Mouse (Mus musculus): ENCODE results near the gene Abcb8. TPM values are rescaled to one million over a fixed set of nuclear protein-coding genes. Genes with fewer than 3 reads are reported as not detected.

Gene Abcb8
- total RNA-seq, 2 experiments from 2014 or later, result 36.2 to 43.6 TPM

DNA sequence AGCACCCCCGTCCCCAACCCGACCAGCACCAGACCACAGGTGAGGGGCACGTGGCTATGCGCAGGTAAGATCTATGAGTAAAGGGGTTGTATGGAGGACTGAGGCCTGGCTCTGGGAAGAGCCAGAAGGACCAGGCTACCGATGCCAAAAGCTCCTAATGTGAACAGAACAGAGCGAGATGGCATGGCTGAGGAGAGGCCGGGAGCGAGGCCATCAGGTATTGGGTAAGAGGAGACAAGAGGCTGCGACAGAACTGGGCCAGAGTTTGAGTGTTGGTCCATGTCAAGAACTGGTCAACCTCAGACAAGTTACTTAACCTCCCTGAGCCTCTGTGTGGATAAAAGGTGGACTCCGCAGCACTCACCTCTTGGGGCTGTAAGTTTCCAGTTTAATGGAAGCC lies 28.5 kb upstream of the Abcb8 start:
- intact Hi-C loops (cut with DNase I; ENCODE audit: low total_unique reads), result no loop called here
- no peak for DNase-seq

DNA sequence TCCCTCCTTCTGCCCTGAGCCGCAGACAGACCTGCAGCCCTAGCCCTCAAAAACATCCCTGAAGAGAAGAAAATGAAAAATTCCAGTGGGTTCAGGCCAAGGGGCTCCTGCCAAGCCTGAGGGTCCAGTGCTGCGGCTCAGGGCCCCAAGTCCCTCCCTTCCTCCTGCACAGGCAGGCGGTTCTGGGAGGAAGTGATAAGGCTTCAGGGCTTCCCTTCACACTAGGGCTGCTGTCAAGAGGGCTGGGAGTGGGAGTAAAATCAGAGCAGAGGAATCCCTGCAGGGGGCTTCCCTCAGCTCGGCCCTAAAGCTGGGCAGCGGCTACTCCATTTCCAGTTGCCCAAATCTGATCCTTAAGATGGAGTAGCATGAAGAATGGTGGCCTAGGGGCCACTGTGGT lies 27.9 kb upstream of the Abcb8 start:
- no peak for DNase-seq
- intact Hi-C loops (cut with DNase I; ENCODE audit: low total_unique reads), result no loop called here

DNA sequence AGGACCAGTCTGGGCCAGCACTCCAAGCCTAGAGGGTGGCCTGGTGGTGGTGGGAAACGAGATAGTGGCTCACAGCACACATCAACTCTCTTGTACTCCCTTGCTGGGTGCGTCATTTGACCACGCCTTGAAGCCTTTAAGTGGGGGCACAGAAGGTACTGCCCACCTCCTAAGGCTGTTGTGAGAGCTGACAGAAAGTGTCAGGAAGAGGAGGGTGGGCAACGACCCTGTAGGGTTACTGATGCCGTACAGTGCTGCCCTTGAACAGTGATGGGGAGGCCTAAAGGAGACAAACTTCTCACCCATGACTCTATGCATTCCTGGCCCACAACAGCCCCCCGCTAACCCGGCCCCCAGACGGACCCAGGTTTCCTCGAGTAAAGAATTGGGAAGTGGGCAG lies 27.0 kb upstream of the Abcb8 start:
- intact Hi-C loops (cut with DNase I; ENCODE audit: low total_unique reads), result no loop called here
- no peak for DNase-seq

DNA sequence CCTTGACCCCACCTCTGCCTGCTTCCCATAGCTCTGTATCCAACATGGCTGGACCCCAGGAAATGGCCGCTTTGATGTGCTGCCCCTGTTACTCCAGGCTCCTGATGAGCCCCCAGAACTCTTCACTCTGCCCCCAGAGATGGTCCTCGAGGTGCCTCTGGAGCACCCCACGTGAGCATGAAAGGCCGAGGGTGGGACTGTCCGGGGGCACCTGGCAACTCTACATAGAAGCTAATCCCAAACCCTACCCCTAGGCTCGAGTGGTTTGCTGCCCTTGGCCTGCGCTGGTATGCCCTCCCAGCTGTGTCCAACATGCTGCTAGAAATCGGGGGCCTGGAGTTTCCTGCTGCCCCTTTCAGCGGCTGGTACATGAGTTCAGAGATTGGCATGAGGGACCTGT lies 23.7 kb upstream of the Abcb8 start:
- intact Hi-C loops (cut with DNase I; ENCODE audit: low total_unique reads), result no loop called here

DNA sequence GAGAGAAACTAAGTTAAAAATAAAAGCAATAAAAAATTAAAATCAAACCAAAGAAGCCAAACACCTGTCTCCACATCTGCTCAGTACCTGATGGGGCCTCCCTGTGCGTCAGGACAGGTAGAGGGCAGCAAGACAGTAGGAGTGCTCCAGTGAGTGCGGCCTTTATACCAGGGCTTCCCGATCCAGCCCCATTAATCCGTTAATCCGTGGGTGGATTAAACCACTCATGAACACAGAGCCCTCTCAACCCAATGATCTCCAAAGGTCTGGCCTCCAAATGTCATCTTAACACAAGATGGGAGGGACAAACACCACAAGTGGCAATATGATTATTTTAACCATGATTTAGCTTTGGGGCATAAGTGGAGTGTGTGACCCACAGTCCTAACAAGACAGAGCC lies 19.7 kb upstream of the Abcb8 start:
- DNase-seq, result no peak
- intact Hi-C loops (cut with DNase I; ENCODE audit: low total_unique reads), result no loop called here

More for the DNA sequence above, 23.7 kb upstream of the Abcb8 start:
- no peak for DNase-seq

DNA sequence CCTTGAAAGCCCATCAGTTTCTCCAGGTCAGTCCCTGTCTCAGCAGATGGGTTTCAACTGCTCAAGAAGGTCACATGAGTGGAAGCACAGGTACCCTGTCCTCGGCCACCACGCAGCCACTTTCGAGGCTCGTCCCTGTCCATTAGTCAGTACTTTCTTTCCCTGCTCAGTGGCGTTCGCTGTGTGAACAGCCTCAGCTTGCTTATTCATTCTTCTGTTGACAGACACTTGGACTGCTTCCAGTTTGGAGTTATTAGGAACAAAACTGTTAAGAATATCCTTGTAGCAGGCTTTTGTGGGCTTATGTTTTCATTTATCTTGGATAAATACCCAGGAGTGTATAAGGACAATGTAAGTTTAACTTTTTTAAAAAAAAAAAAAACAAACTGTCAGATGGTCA lies 19.2 kb upstream of the Abcb8 start:
- DNase-seq, result no peak
- intact Hi-C loops (cut with DNase I; ENCODE audit: low total_unique reads), result no loop called here

DNA sequence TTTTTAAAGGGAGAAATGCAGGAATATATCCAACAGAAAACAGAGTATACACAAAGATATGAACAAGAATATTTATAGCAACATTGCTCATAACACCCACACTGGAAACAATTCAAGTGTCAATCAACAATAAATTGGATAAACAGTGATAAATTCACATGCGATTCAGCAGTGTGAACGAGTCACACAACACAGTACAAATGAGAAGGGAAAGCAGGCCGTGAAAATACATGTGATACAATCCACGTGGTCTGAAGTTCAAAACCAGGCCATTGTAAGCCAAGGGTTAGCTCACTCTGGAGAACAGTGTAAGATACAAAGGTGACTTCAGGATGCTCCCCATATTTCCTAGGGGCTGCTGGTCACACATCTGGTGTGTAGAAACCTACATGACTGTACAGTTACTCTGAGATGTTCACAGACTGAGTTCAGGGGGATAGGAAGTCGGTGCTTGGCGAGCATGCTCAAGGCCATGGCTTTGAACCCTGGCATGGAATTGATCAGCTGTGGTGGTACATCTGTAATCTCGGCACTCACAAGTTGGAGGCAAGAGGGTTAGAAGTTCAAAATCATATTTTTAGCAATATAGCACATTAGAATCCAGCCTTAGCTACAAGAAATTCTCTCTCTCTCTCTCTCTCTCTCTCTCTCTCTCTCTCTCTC lies 18.7 kb upstream of the Abcb8 start:
- intact Hi-C loops (cut with DNase I; ENCODE audit: low total_unique reads), result no loop called here
- DNase-seq, result no peak

DNA sequence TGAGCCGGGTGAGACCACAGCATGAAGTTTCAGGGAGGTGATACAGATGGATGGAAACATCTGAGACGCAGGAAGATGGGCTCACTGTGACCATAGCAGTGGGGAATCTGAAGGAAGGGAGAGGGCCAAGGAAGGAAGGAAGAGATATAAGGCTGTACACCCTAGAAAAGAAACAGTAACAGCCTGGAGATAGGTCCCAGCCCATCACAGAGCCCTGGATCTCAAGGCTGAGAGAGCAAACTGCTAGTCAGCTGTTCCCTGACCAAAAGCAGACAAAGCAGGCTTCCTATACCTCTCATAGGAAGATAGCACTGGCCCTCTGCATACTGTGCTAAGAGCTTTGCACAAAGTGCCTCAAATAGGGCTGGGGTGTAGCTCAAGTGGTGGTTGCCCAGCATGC lies 14.8 kb upstream of the Abcb8 start:
- DNase-seq, result no peak
- intact Hi-C loops (cut with DNase I; ENCODE audit: low total_unique reads), result no loop called here

DNA sequence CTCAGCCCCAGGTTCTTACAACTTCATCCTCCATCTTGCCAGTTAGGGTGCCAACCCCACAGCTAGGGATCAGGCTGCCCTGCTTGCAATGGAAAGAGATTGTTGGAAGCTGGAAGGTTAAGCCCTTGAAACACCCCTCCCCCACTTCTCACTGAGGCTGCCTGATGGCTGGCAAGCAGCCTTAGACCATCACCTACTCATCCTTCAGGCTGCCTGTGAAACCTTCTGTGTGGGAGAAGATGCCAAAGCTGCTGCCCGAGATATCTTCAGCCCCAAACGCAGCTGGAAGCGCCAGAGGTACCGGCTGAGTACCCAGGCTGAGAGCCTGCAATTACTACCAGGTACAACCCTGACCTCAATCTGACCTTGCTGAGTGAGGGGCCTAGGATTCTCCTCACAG lies 14.0 kb upstream of the Abcb8 start:
- no peak for DNase-seq
- intact Hi-C loops (cut with DNase I; ENCODE audit: low total_unique reads), result no loop called here

DNA sequence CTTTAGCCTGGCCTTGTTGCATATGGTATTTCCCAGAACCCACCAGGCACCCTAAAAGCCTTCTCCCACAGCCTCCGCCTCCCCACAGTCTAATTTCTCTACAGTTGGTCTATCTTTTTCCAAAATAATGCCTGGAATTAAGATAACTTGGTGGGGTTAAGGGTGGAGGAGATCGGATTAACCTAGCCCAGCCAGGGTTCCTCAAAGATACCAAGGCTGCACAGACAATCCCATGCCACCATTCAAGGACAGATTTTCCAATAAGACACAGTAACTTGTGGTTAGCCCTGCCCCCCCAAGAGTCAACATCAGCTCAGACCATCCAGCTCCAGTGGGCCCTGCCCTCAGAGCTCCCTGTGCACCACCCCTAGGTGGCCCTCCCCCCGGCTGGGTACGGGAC lies 13.0 kb upstream of the Abcb8 start:
- DNase-seq, result no peak
- intact Hi-C loops (cut with DNase I; ENCODE audit: low total_unique reads), result no loop called here

DNA sequence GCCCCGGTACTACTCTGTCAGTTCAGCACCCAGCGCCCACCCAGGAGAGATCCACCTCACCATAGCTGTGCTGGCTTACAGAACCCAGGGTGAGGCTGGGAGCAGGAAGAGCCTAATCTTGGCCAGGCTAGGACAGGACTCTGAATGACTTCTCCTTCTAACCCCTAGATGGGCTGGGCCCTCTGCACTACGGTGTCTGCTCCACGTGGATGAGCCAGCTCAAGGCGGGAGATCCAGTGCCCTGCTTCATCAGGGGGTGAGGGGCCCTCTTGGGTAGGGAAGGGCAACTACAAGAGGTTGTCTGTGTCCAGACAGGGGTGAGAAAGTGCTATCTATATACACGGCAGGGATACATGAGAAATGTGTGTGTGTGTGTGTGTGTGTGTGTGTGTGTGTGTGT lies 12.0 kb upstream of the Abcb8 start:
- intact Hi-C loops (cut with DNase I; ENCODE audit: low total_unique reads), result no loop called here
- DNase-seq, result no peak

DNA sequence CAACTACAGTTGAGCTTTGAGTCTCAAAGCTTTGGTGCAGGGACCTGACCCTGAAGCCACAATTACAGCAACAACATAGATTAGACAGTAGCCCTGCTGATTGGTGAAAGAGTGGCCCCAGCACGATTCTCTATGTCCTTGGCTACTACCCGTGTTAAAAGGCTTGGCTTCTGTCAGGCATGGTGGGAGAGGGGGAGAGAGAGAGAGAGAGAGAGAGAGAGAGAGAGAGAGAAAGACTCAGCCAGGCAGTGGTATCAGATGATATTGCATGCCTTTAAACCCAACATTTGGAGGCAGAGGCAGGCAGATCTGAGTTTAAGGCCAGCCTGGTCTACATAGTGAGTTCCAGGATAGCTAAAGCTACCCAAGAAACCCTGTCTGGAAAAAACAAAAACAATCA lies 11.5 kb upstream of the Abcb8 start:
- intact Hi-C loops (cut with DNase I; ENCODE audit: low total_unique reads), result no loop called here
- no peak for DNase-seq

DNA sequence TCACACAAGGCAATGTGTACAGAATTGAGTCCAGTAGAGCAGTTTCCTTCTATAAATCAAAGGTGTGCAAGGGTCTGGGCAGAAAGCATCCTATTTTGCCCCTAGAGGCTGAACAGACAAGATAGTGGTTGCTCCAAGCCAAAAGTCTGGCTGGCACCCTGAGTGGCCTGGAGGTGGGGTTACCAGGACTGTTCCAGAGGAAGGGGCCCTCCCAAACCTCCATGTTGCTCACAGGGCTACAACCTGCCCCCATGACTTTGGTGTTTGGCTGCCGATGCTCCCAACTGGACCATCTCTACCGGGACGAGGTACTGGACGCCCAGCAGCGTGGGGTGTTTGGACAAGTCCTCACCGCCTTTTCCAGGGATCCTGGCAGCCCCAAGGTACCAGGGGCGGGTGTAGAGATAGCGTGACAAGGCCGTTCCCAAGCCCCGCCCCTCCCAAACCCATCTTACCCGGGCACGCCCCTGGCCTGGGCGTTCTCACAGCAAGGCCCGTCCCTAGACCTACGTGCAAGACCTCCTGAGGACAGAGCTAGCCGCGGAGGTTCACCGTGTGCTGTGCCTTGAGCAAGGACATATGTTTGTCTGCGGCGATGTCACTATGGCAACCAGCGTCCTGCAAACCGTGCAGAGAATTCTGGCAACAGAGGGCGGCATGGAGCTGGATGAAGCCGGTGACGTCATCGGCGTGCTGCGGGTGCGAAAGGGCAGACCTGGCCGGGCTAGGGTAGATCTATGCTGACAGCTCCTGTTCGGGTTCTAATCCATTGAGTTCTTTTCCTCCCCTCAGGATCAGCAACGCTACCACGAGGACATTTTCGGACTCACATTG lies 10.2 kb upstream of the Abcb8 start:
- intact Hi-C loops (cut with DNase I; ENCODE audit: low total_unique reads), result no loop called here
- peak; percentile 83 for DNase-seq

DNA sequence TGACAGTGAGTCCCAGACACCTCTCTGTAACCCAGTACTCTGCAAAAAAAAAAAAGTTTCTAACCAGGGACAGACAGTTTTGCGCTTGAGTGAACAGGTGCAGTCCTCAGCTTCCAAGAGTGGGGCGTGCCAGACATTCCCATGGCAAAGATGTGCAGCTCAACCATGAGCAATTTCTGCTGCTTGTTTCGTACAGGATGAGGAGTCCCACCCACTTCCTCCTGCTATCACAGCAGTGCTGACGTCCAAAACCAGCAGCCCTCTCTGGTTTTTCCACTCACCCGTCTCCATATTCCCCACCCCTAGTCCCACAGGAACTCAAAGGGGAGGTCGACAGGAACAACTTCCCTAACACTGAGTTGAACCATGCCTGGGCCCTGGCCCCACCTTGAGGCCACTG lies 9.1 kb upstream of the Abcb8 start:
- intact Hi-C loops (cut with DNase I; ENCODE audit: low total_unique reads), result no loop called here
- DNase-seq, result no peak

DNA sequence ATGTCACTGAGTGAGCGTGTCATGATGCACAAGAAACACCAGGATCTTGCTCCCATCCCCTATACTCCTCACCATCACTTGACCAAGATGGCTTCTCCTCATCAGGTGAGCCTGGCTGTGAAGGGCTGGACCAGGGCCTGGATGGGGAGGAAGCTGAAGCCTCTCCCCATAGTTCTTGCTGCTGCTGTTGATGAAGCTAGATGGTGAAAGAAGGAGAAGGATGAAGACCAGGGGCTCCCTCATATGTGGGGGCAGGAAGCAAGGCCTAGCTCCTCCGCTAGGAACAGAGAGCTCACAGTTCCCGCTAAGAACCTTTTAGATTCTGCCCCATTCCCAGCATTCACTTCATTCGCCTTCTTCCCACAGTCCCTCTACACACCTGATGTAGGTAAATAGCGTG lies 8.1 kb upstream of the Abcb8 start:
- no peak for DNase-seq
- intact Hi-C loops (cut with DNase I; ENCODE audit: low total_unique reads), result no loop called here

DNA sequence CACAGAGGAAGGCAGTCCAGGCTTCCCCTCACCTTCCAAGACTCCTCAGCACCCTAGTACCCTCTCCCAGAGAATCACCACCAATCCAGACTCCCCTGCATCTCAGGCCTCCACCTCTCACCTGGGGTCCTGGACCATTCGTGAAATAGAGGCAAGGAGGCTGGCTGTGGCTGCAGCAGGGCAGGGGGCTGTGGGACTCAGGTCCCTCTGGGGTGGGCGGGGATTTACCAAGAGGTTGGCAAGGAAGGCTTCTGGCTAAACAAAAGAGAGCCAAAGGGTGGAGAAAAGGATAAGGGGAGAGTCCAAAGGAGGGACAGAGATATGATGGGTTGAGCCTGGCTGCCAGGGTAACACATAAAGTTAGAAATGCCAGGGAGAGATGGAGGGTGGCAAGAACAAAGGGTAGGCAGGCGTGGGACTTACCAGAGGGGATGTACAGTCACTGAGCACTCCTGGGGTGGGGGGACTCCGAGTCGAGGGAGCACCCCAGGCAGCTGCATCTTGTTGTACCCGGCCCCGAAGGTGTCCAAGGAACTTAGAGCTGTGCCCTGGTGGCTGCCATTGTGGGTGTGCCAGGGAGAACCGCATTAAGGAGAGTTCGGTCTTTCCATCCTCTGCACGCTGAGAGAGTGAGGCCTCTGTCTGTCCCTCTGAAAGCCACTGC lies 7.4 kb upstream of the Abcb8 start:
- intact Hi-C loops (cut with DNase I; ENCODE audit: low total_unique reads), result no loop called here
- DNase-seq, result no peak

DNA sequence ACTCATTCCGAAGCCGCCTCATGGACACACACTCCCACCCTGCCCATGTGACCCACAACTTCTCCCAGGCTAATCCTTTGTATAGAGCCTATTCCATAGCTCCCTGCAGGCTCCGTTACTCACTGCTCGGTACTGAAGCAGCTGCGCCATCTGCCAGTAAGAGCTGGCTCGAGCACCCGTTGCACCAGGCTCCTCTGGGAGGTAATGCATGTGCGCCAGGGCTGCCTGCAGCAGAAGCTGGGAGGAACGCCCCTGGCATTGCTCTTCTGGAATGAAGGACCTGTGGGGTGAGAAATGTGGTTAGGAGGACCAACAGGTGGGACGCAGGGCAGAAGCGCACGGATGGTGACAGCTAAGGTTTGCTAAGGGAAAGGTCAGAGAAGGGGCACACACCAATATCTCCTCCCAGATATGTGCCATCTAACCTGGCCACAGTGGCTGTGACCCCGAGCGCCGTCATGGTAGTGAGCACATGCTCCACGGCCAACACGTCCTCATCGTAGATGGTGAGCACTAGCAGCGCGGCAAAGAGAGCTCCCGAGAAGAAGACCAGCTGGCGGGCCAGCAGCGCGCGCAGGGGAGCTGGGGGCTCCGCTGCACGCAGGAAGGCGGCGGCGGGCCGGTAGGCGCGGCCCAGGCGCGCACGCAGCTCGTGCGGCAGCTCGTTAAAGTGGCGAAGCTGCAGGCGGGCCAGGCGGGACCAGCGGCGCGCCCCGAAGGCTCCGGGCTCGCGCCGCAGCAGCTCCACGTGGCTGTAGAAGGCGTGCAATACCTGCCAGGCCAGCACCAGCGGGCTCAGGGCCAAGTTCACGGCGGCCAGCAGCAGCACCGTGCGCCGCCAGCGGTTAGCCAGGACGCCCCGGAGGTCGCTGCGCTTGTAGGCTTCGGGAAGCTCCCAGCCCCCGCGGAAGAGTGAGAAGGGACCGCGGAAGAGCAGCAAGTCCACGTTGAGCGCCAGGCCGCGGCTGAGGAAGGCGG lies 5.9 kb upstream of the Abcb8 start:
- intact Hi-C loops (cut with DNase I; ENCODE audit: low total_unique reads), result no loop called here
- DNase-seq, result peak; percentile 59

DNA sequence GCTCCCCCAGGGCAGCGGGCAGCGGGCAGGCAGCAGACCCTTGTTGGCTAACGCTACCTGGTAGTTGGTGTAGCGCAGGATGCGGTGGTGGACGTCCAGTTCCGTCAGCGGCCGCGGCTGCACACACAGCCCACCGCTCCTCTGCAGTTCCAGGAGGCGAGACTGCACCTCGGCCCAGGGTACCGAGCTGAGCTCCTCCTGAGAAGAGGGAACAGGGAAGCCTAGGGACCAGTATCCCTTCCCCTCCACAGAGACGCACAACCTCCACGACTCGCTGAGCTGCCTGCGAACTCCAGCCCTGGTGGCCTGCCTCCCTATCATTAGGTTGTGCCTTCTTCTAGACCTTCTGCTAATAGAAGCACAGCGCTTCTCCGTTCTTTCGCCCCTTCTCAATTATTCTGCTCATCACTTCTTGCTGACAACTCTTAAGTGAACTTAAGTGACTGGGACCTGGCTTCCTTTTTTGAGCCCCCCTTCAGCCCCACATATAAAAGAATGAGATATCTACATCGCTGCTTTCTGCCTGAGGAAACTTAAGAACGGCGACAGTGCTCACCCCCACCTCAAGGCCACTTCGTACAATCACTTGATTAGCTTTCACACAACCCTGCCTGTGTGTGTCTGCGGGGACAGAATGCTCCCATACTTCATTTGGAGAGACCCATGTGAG lies 5.1 kb upstream of the Abcb8 start:
- intact Hi-C loops (cut with DNase I; ENCODE audit: low total_unique reads), result no loop called here
- no peak for DNase-seq

DNA sequence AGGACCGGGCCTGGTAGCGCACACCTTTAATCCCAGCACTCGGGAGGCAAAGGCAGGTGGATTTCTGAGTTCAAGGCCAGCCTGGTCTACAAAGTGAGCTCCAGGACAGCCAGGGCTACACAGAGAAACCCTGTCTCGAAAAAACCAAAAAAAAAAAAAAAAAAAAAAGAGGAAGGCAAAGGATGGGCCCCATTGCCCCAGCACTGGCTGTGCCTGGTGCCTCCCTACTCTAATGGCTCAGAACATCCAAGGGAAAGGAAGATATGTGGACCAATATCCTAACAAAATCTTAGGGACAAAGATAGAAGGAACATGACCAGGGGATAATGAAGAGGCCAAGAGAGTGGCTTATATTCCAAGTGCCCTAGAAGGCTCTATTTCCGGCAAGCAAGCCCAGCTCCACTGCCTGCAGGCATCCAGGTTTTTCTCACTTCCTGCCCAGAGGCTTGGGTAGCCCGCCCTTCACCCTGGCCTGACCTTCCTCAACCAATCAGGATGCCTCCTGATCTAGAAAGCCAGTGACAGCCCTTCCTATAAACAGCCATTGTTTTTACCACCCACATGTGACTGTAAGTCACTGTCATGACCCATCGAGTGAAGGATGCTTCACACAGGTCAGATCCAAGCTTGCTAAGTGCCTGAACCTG lies 4.3 kb upstream of the Abcb8 start:
- intact Hi-C loops (cut with DNase I; ENCODE audit: low total_unique reads), result no loop called here
- no peak for DNase-seq
